ENCODE assay signal across 20 mouse cellular contexts in the genomic region with DNA sequence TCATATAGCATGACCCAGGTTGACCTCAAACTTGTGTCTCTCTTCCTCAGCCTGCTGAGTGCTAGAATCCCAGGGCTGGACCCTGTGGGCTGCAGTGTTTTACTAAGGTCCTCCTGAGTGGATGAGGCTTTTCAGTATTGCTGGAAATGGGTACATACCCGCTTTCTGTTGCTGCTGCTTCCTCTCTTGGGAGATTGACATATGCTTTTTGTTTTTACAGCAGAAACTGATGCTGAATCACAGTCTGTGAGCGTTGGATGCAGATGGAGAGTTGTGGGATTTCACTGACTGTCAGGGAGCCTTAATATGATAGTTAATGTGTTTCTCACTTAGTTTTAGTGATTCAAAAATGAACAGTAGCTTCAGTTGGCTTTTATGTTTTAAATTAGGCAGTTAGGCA. TPM values are rescaled to one million over a fixed set of nuclear protein-coding genes. Genes with fewer than 3 reads are reported as not detected.
DNase-seq lines count a peak whose midpoint lies in the region; ATAC-seq lines count a peak whose summit lies in the region.
"Had no signal": no experiment of that assay in that cellular context is flagged by ENCODE, and none has a peak within 500 bp of the region (broad histone marks: within the 10 kb centered on the region; RNA-seq: fewer than 3 reads in every experiment).

No protein-coding gene starts in this region.

- peaks cover 64% of the 10 kb centered on the region for H3K4me1 ChIP-seq in heart, embryonic 16.5 days (ENCODE audit: control insufficient read depth, insufficient read depth, low read length)
- H3K4me1 ChIP-seq in heart, embryonic 10.5 days, result peaks cover 34% of the 10 kb centered on the region

- peak overlapping the region; percentile 14; the same call in 1 of the 2 replicates for H3K9ac ChIP-seq in heart, embryonic 16.5 days (ENCODE audit: low read length)
- H3K9ac ChIP-seq: embryonic facial prominence, embryonic 13.5 days; intestine, embryonic 15.5 days; limb, embryonic 12.5 days; lung, embryonic 15.5 days had no signal

- peak overlapping the region; percentile 84 for H3K27ac ChIP-seq in heart, embryonic 16.5 days (ENCODE audit: low read length)
- no peak overlapping the region for H3K27ac ChIP-seq in heart, embryonic 10.5 days
- peak overlapping the region; percentile 39 for H3K27ac ChIP-seq in macrophage
- H3K27ac ChIP-seq: embryonic facial prominence, embryonic 13.5 days; intestine, embryonic 15.5 days; limb, embryonic 12.5 days; lung, embryonic 15.5 days; midbrain, embryonic 10.5 days had no signal

- 64% methylated on average over 2 of the region's 2 CpGs for WGBS in heart, embryonic 16.5 days
- 83% methylated on average over 2 of the region's 2 CpGs for WGBS in heart, embryonic 10.5 days
- whole genome bisulfite sequencing in macrophage (ENCODE audit: missing documents), result 28% methylated on average over 2 of the region's 2 CpGs

- H3K4me3 ChIP-seq in heart, embryonic 16.5 days (ENCODE audit: low read length), result no peak overlapping the region
- no peak overlapping the region for H3K4me3 ChIP-seq in heart, embryonic 10.5 days
- peak overlapping the region; percentile 4; the same call in 1 of the 2 replicates for H3K4me3 ChIP-seq in macrophage (ENCODE audit: inconsistent target)
- H3K4me3 ChIP-seq: embryonic facial prominence, embryonic 13.5 days; intestine, embryonic 15.5 days; limb, embryonic 12.5 days; lung, embryonic 15.5 days; midbrain, embryonic 10.5 days had no signal

- peak overlapping the region; percentile 38 for H3K4me2 ChIP-seq in heart, embryonic 16.5 days (ENCODE audit: low read depth, low read length)
- H3K4me2 ChIP-seq: embryonic facial prominence, embryonic 13.5 days; intestine, embryonic 15.5 days; limb, embryonic 12.5 days; lung, embryonic 15.5 days had no signal

- ATAC-seq in heart, embryonic 16.5 days (replicated peaks; ENCODE audit: extremely low read depth, insufficient read depth, low FRiP score), result no peak

- peaks cover 9% of the 10 kb centered on the region; the same call in 1 of the 2 replicates for H3K36me3 ChIP-seq in heart, embryonic 16.5 days (ENCODE audit: control insufficient read depth, insufficient read depth)
- peaks cover 23% of the 10 kb centered on the region for H3K36me3 ChIP-seq in heart, embryonic 10.5 days
- no peaks in the 10 kb centered on the region for H3K36me3 ChIP-seq in macrophage (ENCODE audit: inconsistent target)
- H3K36me3 ChIP-seq: intestine, embryonic 15.5 days had no signal

- H3K27me3 ChIP-seq in heart, embryonic 16.5 days (ENCODE audit: control insufficient read depth, insufficient read depth, low read length), result no peaks in the 10 kb centered on the region
- H3K27me3 ChIP-seq in heart, embryonic 10.5 days (ENCODE audit: insufficient read depth, poor library complexity, severe bottlenecking), result no peaks in the 10 kb centered on the region
- H3K27me3 ChIP-seq: embryonic facial prominence, embryonic 13.5 days; intestine, embryonic 15.5 days; limb, embryonic 12.5 days; lung, embryonic 15.5 days had no signal

- no peaks in the 10 kb centered on the region for H3K9me3 ChIP-seq in heart, embryonic 16.5 days (replicated peaks; ENCODE audit: control insufficient read depth, low read length)
- no peaks in the 10 kb centered on the region for H3K9me3 ChIP-seq in heart, embryonic 10.5 days
- H3K9me3 ChIP-seq: embryonic facial prominence, embryonic 13.5 days; G1E; intestine, embryonic 15.5 days; limb, embryonic 12.5 days; lung, embryonic 15.5 days; midbrain, embryonic 10.5 days had no signal

- no peak for DNase-seq in heart, embryonic 10.5 days (ENCODE audit: low spot score)
- DNase-seq in CD4-positive, CD25-positive, alpha-beta regulatory T cell, adult 2 months (ENCODE audit: low read depth, low spot score), result peak; percentile 22
- DNase-seq in brain, adult 2 months (ENCODE audit: low read depth, low spot score), result peak; percentile 58
- no peak for DNase-seq in urinary bladder, postnatal 25 days (ENCODE audit: low spot score)
- no peak for DNase-seq in gastrocnemius, adult 8-10 months (ENCODE audit: low spot score in 2 of 2)
- DNase-seq: cerebellum, postnatal 36 days; thymus, postnatal 4 days had no signal

- H3K79me2 ChIP-seq in macrophage (ENCODE audit: inconsistent target), result peaks cover 94% of the 10 kb centered on the region

RNA-seq across cellular contexts. Expression of gene Snd1, which starts 11.5 kb away (rescaled TPM):
- 81.8 and 83.7 TPM in 2 replicates for polyA plus RNA-seq in heart, embryonic 16.5 days (2015; fragmentation: Nextera tagmentation; extraction: Ambion mirVana)
- polyA plus RNA-seq in heart, embryonic 10.5 days (2016; fragmentation: Nextera tagmentation; extraction: Ambion mirVana), result 114 and 120 TPM in 2 replicates
- total RNA-seq in macrophage (2018; cell fraction: chromatin; rRNA removed), result 100 to 1,000 TPM; 186 to 471 (median 257) TPM
- 10 to 100 TPM; 58.8 to 99.6 (median 80.6) TPM for total RNA-seq in macrophage (2018; cell fraction: cytosol; rRNA removed)
- 100 to 1,000 TPM in 24 of 26 experiments, 10 to 100 TPM in 2; 98.9 to 248 (median 144) TPM for total RNA-seq in macrophage (2018; cell fraction: nucleus; rRNA removed)
- 64.8 to 85.3 TPM (median 73.9 TPM) in 3 replicates for polyA plus RNA-seq in macrophage (2018)
- total RNA-seq in gastrocnemius, adult 8-10 months (2022), result 10 to 100 TPM; 42.6 to 54.4 (median 50.1) TPM

RNA-seq across cellular contexts. Expression of gene Pax4, which starts 37.3 kb away (rescaled TPM):
- not detected in 2 replicates for polyA plus RNA-seq in heart, embryonic 16.5 days (2015; fragmentation: Nextera tagmentation; extraction: Ambion mirVana)
- not detected in 2 replicates for polyA plus RNA-seq in heart, embryonic 10.5 days (2016; fragmentation: Nextera tagmentation; extraction: Ambion mirVana)
- 1 to 10 TPM in 1 of 26 experiments, not detected in 25; 1.2 TPM for total RNA-seq in macrophage (2018; cell fraction: chromatin; rRNA removed)
- total RNA-seq in macrophage (2018; cell fraction: cytosol; rRNA removed), result under 1 TPM in 1 of 26 experiments, not detected in 25; 0.14 TPM
- total RNA-seq in macrophage (2018; cell fraction: nucleus; rRNA removed), result 1 to 10 TPM in 1 of 26 experiments, not detected in 25; 2.2 TPM
- not detected in 3 replicates for polyA plus RNA-seq in macrophage (2018)
- total RNA-seq in gastrocnemius, adult 8-10 months (2022), result not detected
- total RNA-seq: G1E; heart, postnatal 36 days; layer of hippocampus, postnatal 25 days had no signal
- polyA plus RNA-seq: embryonic facial prominence, embryonic 13.5 days; frontal cortex, adult 2 months; G1E; limb, embryonic 12.5 days; lung, embryonic 15.5 days; neural tube, embryonic 11.5 days; stomach, embryonic 14.5 days had no signal

RNA-seq across cellular contexts. Expression of gene Gcc1, which starts 58.3 kb away (rescaled TPM):
- polyA plus RNA-seq in heart, embryonic 16.5 days (2015; fragmentation: Nextera tagmentation; extraction: Ambion mirVana), result 6.3 and 7.4 TPM in 2 replicates
- 7.0 and 7.6 TPM in 2 replicates for polyA plus RNA-seq in heart, embryonic 10.5 days (2016; fragmentation: Nextera tagmentation; extraction: Ambion mirVana)
- 10 to 100 TPM in 21 of 26 experiments, 1 to 10 TPM in 5; 4.9 to 46.1 (median 17.6) TPM for total RNA-seq in macrophage (2018; cell fraction: chromatin; rRNA removed)
- 10 to 100 TPM in 24 of 26 experiments, 1 to 10 TPM in 2; 8.6 to 24.5 (median 14.6) TPM for total RNA-seq in macrophage (2018; cell fraction: cytosol; rRNA removed)
- 10 to 100 TPM in 25 of 26 experiments, 1 to 10 TPM in 1; 9.0 to 32.8 (median 20.7) TPM for total RNA-seq in macrophage (2018; cell fraction: nucleus; rRNA removed)
- 10.6 to 11.9 TPM (median 10.9 TPM) in 3 replicates for polyA plus RNA-seq in macrophage (2018)
- 1 to 10 TPM; 6.1 to 9.0 (median 6.5) TPM for total RNA-seq in gastrocnemius, adult 8-10 months (2022)

RNA-seq across cellular contexts. Expression of gene Fscn3, which starts 58.9 kb away (rescaled TPM):
- polyA plus RNA-seq in heart, embryonic 16.5 days (2015; fragmentation: Nextera tagmentation; extraction: Ambion mirVana), result not detected in 2 replicates
- polyA plus RNA-seq in heart, embryonic 10.5 days (2016; fragmentation: Nextera tagmentation; extraction: Ambion mirVana), result not detected in 2 replicates
- under 1 TPM in 4 of 26 experiments, not detected in 22; 0.25 to 0.57 (median 0.45) TPM for total RNA-seq in macrophage (2018; cell fraction: chromatin; rRNA removed)
- total RNA-seq in macrophage (2018; cell fraction: cytosol; rRNA removed), result not detected
- total RNA-seq in macrophage (2018; cell fraction: nucleus; rRNA removed), result under 1 TPM in 2 of 26 experiments, not detected in 24; 0.35 to 1.00 TPM
- polyA plus RNA-seq in macrophage (2018), result not detected in 3 replicates
- total RNA-seq in gastrocnemius, adult 8-10 months (2022), result not detected
- total RNA-seq: G1E; heart, postnatal 36 days; layer of hippocampus, postnatal 25 days had no signal
- polyA plus RNA-seq: embryonic facial prominence, embryonic 13.5 days; G1E; intestine, embryonic 15.5 days; limb, embryonic 12.5 days; lung, embryonic 15.5 days; midbrain, embryonic 10.5 days; neural tube, embryonic 11.5 days; stomach, embryonic 14.5 days had no signal

Comparison
In these comparisons a context has a peak if more than half of its experiments do, and no peak if none do; other contexts are left out.
1. DNase-seq: peak in CD4-positive, CD25-positive, alpha-beta regulatory T cell, adult 2 months (single experiment) and brain, adult 2 months (single experiment); none in heart, embryonic 10.5 days (single experiment), urinary bladder, postnatal 25 days (single experiment) and gastrocnemius, adult 8-10 months (0 of 2).